In genomic region chr1:186350381-186350780, GRCm38 (mm10) we compare ENCODE assay signal across 26 mouse cellular contexts.
"Had no signal": no experiment of that assay in that cellular context is flagged by ENCODE, and none has a peak within 500 bp of the region (broad histone marks: within the 10 kb centered on the region; RNA-seq: fewer than 3 reads in every experiment).

No protein-coding gene starts in this region.

- H3K27me3 ChIP-seq: heart, embryonic 15.5 days; hindbrain, embryonic 13.5 days; hindbrain, embryonic 15.5 days; kidney, embryonic 15.5 days; limb, embryonic 15.5 days; liver, embryonic 12.5 days had no signal

- H3K36me3 ChIP-seq: heart, embryonic 13.5 days; heart, embryonic 15.5 days; hindbrain, embryonic 13.5 days; hindbrain, embryonic 15.5 days; kidney, embryonic 15.5 days; limb, embryonic 13.5 days; limb, embryonic 15.5 days; liver, embryonic 12.5 days had no signal

- H3K4me2 ChIP-seq: heart, embryonic 11.5 days; heart, embryonic 13.5 days; heart, embryonic 15.5 days; hindbrain, embryonic 13.5 days; hindbrain, embryonic 15.5 days; kidney, embryonic 15.5 days; limb, embryonic 13.5 days; limb, embryonic 15.5 days; liver, embryonic 12.5 days had no signal

- H3K9ac ChIP-seq: heart, embryonic 13.5 days; heart, embryonic 15.5 days; hindbrain, embryonic 13.5 days; hindbrain, embryonic 15.5 days; kidney, embryonic 15.5 days; limb, embryonic 13.5 days; limb, embryonic 15.5 days; liver, embryonic 12.5 days; liver, embryonic 14.5 days had no signal

- H3K4me1 ChIP-seq: hindbrain, embryonic 13.5 days; hindbrain, embryonic 15.5 days; liver, embryonic 12.5 days had no signal

- ATAC-seq: hindbrain, postnatal 0 days; intestine, embryonic 16.5 days; liver, embryonic 12.5 days had no signal

- H3K4me3 ChIP-seq: heart, embryonic 13.5 days; heart, embryonic 15.5 days; hindbrain, embryonic 13.5 days; hindbrain, embryonic 15.5 days; kidney, embryonic 15.5 days; limb, embryonic 13.5 days; limb, embryonic 15.5 days; liver, embryonic 12.5 days had no signal

- DNase-seq: gastrocnemius, postnatal 10 days; gastrocnemius, postnatal 25 days; heart, adult 18-20 months; heart, postnatal 14 days; heart, postnatal 36 days; kidney, adult 11 months; kidney, adult 2 months; kidney, adult 9 months; kidney, postnatal 14 days; kidney, postnatal 36 days; layer of hippocampus, adult 9-11 months; layer of hippocampus, postnatal 36 days; left cerebral cortex, postnatal 4 days had no signal

- H3K9me3 ChIP-seq: heart, embryonic 15.5 days; hindbrain, embryonic 15.5 days; kidney, embryonic 15.5 days; limb, embryonic 15.5 days; liver, embryonic 12.5 days had no signal

- H3K27ac ChIP-seq: heart, embryonic 13.5 days; heart, embryonic 15.5 days; hindbrain, embryonic 13.5 days; hindbrain, embryonic 15.5 days; hindbrain, postnatal 0 days; kidney, embryonic 15.5 days; kidney, postnatal 0 days; limb, embryonic 13.5 days; limb, embryonic 15.5 days; liver, embryonic 12.5 days; liver, embryonic 14.5 days had no signal
